Mouse (Mus musculus) gastrocnemius, postnatal 36 days (tissue): Measurements from ENCODE around the gene Sh2d6. TPM values are rescaled to one million over a fixed set of nuclear protein-coding genes. Genes with fewer than 3 reads are reported as not detected.
"Not testable (repeated sequence)": the region's sequence is repeated elsewhere in the genome, so short reads cannot be mapped to it uniquely, and the experiment has no call there.

Source experiments
- DNase-seq, 2 experiments: peaks; one replicate each; pipeline ENCODE4 v3.0.0; 2022
- intact Hi-C: fragments of 180-260 bp; cut with DNase I; formaldehyde crosslinking; loops from one replicate; pipeline ENCODE4 v1.15.1; 2025
- total RNA-seq, 2 experiments: library from RNA; stranded (reverse); gene quantifications; 2 replicates each; pipeline ENCODE4 v1.2.3; 2021

Gene Sh2d6
- total RNA-seq, 2 experiments from 2014 or later = 0.66 to 1.7 TPM

GRCm38 (mm10) chr6:72538562-72539031 is 17.1 kb upstream of the Sh2d6 start:
- DNase-seq = peak; percentile 72 to 75
- intact Hi-C loops = no loop called here

- no peak for DNase-seq
- intact Hi-C loops = no loop called here
These were observed 16.5 kb upstream of the Sh2d6 start for GRCm38 (mm10) chr6:72537998-72538500.

- peak; percentile 76 to 82 for DNase-seq
- intact Hi-C loops = loop anchor here (1.0 kb wide), 1 partner anchor 31 kb away; no protein-coding TSS in a partner anchor
These were observed 13.7 kb upstream of the Sh2d6 start for GRCm38 (mm10) chr6:72535165-72535564.

DNA sequence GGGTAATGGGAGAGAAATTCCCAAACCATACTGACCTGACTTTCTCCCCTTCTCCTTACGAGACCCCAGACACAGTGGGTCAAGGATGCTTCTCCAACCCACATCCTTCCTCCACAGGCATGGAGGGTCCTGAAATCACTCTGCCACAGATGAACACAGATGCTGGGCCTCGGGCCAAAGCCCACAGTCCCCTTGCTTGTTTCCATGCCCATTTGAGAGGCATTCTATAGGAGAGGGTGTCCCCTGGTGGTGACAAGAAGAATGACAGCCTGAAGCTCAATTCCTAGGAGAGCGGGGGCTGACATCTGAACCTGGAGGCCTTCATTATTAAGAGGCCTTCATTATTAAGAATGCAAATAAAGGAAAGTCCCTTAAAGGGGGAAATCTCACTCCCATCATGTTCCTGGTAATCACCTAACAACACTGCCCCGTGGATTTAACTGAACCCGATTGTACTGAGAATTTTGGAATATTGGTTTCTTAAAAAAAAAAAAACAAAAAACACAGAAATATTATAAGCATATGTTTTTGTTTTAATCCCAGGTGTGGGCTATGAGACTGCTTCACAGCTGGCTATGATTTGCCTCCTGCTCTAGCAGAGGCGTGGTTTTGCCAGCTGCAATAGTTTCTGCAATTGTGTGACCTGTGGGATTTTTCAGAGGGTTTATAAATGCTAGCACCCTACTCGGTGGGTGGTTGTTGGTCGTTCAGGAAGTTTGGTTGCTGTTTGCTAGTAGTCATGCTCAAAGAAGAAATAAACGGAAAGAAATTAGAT is 12.7 kb upstream of the Sh2d6 start:
- intact Hi-C loops = loop anchor here (1.0 kb wide), 1 partner anchor 106 kb away; no protein-coding TSS in a partner anchor
- peak; percentile 52 to 62 for DNase-seq

- intact Hi-C loops, DNase-seq: not testable (repeated sequence)
These were observed 12.0 kb upstream of the Sh2d6 start for GRCm38 (mm10) chr6:72533555-72533954.

DNA sequence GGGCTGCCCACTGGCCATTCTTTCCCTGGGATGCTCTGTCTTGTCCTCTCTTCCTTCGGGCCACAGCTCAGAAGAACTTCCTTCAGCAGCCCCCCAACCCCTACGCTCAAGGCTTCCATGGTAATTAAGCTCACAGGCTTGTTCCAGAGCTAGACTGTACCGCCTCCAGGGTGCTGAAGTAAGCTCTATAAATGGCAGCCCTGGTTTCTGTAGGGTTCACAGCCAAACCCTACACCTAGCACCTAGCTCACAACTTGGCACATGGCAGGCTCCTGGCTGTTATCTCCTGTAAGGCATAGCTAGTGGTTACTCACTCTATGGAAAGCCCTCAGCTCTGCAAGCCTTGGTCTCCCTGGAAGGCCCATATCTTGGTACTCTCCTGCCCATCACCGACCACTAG is 11.1 kb upstream of the Sh2d6 start:
- intact Hi-C loops = no loop called here
- DNase-seq = no peak

DNA sequence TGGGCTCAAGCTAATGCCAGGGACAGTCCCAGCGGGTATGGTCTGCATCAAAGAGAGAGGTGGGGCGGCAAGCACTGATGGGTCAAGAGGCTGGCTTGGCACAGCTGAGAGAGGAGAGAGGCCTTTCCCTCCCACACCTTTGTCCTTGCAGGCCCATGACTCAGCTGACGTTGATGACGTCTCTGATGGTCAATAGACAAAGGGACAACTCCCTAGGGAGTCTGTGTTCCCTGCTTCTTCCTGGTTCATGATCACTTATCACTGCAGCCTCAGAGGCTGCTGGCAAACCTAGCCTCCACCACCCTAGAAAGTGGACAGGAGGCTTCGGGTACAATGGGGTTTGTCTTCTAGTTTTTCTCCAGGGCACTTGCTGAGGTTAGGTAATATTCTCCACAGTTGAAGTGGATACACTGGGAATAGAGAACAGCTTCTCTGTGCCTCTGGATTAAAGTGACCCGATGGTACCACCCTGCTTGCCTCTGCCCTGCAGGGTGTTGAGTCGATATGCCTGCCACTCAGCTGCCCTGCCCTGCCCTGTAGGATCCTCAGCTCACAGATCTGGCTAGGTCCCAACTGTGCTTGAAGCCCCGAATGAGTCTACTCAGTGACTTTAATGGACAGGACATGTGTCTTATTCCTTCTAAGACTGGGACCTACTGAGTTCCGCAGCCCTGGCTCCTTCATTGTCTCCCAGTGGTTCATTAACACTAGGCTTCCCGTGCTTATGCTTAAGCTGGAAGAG is 7.1 kb upstream of the Sh2d6 start:
- intact Hi-C loops = no loop called here
- DNase-seq = no peak

GRCm38 (mm10) chr6:72527070-72527469 is 5.6 kb upstream of the Sh2d6 start:
- intact Hi-C loops = no loop called here
- no peak for DNase-seq

DNA sequence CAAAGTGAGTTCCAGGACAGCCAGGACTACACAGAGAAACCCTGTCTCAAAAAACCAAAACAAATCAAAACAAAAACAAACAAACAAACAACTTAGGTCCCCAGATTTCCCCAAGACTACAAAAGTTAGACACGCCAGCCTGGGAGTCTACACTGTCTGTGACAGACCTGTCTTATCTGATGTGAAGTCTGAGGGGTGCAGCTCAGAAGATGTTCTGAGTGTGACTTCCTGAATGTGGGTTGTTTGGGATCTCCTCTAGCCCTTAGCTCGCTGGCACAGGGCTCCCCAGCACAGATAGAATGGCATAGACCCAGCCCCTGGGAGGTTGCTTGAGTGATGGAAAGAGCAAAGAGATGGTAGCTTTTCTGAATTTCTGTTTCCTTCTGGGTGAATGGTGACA is 2.7 kb upstream of the Sh2d6 start:
- no peak for DNase-seq
- intact Hi-C loops = no loop called here

- DNase-seq = no peak
- intact Hi-C loops = no loop called here
These were observed 1.7 kb upstream of the Sh2d6 start for GRCm38 (mm10) chr6:72523222-72523621.

- no peak for DNase-seq
- intact Hi-C loops = no loop called here
These were observed 781 bp upstream of the Sh2d6 start for GRCm38 (mm10) chr6:72522288-72522687.

DNA sequence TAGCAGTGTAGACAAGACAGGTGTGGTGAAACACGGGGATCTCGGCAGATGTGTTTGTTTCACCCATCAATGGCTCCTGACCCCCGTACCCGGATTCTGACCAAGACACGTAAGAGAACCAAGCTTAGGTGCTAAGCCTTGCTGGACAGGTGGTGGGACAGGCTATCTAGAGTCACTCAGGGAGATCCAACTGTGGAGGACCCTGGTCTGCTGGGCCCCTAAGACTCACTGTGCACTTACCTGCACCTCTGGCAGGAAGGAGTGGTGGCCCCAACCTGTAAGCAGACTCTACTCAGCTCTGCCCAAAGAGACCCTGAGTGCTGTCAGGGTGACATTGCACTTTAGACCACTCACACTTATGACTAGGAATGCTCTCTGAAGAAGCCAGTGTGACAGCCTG is 603 bp downstream of the Sh2d6 start:
- DNase-seq = no peak
- intact Hi-C loops = no loop called here

DNA sequence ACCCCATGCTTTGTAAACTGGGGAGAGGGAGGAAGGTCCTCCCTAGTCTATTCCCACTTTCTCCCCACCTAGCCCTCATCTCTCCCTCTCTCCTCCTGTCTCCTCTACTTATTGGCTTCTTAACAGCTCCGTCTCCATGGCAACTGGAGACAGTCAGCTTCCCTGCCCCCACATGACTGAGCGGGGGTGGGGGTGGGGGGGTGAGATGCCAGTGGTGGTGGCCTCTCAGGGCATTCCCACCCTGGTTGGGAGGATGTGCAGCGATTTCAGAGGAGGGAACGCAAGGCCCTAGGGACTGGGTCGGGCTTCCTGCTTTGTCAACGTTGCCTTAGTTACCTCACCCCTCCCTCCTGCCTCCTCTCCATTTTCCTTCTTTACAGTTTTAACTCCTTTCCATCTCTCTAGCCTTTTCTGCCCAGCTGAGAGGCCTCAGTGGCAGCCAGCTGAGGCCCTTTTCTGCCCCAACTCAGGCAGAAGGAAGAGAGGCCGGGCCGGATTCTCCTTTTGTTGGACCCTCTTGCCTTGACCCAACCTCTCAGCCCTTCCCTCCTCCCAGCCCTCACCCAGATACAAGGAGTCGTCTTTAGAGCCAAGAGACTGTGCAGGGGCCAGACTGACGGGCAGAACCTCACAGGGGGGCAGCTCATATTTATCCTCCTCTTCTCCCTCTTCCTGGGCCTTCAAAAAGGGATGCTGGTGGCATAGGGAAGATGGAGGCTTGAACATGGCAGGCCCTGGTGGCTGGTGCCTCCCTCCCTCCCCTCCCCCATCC is 1.4 kb downstream of the Sh2d6 start:
- intact Hi-C loops = loop anchor here (5.0 kb wide), 1 partner anchor 78 kb away; no protein-coding TSS in a partner anchor
- DNase-seq = peak in 1 of 2 experiments; percentile 47

GRCm38 (mm10) chr6:72519303-72519702 is 2.2 kb downstream of the Sh2d6 start:
- intact Hi-C loops = loop anchor here (5.0 kb wide), 1 partner anchor 77 kb away; no protein-coding TSS in a partner anchor
- no peak for DNase-seq

DNA sequence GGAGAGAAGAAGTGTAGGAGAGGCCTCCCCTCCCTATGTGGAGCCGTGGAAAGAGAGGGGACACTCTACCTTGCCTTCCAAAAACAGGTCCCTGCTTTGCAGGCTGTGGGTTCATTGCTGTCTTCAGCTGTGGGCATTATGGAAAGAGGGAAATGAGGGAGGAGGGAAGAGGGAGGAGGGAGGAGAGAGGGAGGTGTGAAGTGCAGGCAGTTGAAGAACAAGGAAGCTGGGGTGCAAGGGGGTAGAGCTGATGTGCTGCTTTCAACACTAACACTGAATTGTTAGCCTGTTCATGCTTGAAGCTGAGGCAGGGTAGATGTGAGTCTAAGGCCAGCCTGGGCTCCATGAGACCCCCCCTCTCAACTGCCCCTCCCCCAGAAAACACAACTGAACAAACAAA is 2.7 kb downstream of the Sh2d6 start:
- intact Hi-C loops = loop anchor here (5.0 kb wide), 1 partner anchor 77 kb away; no protein-coding TSS in a partner anchor
- no peak for DNase-seq

DNA sequence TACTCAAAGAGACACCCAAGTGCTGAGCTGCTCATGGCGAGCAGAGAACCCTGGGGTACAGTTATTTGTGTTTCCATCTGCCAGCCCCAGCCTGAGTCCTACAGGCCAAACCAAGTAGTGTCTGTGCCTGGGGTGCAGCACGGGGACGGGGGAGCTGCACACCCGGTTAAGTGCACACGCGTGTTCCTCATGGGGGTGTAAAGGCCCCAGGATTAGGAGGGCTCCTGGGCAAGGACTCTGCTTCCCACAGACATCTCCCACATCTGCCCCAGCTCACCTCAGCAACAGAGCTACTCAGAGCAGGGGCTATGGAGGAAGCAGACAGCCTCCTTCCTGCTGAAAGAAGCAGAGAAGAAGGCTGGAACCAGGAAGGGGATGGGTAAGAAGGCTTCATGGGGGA is 5.9 kb downstream of the Sh2d6 start:
- no peak for DNase-seq

GRCm38 (mm10) chr6:72513071-72513440 is 8.5 kb downstream of the Sh2d6 start:
- intact Hi-C loops = no loop called here
- DNase-seq = no peak

More for the DNA sequence above, 5.9 kb downstream of the Sh2d6 start:
- intact Hi-C loops = loop anchor here (5.0 kb wide), 1 partner anchor 73 kb away; no protein-coding TSS in a partner anchor

DNA sequence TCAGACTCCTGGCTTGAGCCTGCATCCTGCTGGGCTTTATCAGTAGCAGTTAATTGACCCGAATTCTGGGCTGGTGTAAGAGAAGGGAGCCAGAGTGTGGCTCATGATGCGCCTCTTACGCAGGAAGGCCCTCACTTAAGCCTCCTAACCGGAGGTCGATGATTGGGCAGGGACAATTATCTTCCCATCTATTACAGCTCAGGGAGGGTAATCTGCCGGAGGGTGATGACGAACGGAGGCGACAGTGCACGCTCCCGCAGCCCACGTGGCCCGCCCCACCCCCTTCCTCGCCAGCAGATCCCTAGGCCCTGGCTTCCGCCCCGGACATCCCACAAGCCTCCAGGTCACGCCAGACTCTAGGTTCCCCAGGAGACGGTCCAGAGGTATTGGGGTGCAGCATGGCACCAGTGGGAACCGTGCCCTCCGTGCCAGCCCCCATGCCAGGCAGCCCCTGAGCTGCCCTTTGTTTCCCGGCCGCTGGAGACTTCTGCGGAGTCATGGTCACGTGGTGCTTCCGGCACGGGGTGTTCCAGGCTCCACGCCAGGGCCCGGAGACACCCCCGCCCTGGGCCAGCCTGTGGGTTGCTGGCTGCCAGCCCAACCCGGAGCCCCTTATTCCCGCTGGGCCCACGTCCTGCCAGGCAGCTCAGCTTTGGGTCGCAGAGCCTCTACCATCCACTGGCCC is 9.0 kb downstream of the Sh2d6 start:
- intact Hi-C loops = no loop called here
- DNase-seq = peak; percentile 84

- DNase-seq = no peak
- intact Hi-C loops = no loop called here
These were observed 10.7 kb downstream of the Sh2d6 start for GRCm38 (mm10) chr6:72510686-72511421.
